Mouse (Mus musculus) brain, embryonic 14.5 days (tissue): ENCODE measurements at regions not wholly inside any gene's neighbourhood (a gene's known extent, or its start where the extent isn't known, plus 50 kb on each side); places are given as distances from the start of the nearest gene placed in this dataset.

Experiments
- CTCF ChIP-seq: fragments of 200-500 bp; IDR thresholded peaks from 2 replicates; pipeline ENCODE4 v1.5.1; 2012; ENCODE audit warnings: inconsistent platforms, mild to moderate bottlenecking, moderate library complexity, borderline replicate concordance; ENCODE audit not compliant: insufficient read depth, insufficient read length; ENCODE audit errors: extremely low read depth
- POLR2A ChIP-seq: fragments of 200-500 bp; IDR thresholded peaks from 2 replicates; pipeline ENCODE4 v1.6.1; 2012; ENCODE audit warnings: mild to moderate bottlenecking, inconsistent platforms, borderline replicate concordance; ENCODE audit not compliant: poor library complexity, insufficient read depth, insufficient read length, severe bottlenecking; ENCODE audit errors: extremely low read depth

- TF ChIP-seq CTCF (no peak), POLR2A (no peak)
Observed at GRCm38 (mm10) chr16:64275860-64276597, 326.2 kb downstream of the Csnka2ip start.
